Mouse (Mus musculus) mature B cell (primary cell): ENCODE measurements around the gene Rtn4.

Source experiments
- in situ Hi-C: fragments of 300-500 bp; cut with MboI; formaldehyde crosslinking; loops from 2 replicates; pipeline ENCODE4 v1.14.3; 2019

Gene Rtn4

GRCm38 (mm10) chr11:29762768-29763167 lies 70.0 kb downstream of the Rtn4 start:
- in situ Hi-C loops = no loop called here

DNA sequence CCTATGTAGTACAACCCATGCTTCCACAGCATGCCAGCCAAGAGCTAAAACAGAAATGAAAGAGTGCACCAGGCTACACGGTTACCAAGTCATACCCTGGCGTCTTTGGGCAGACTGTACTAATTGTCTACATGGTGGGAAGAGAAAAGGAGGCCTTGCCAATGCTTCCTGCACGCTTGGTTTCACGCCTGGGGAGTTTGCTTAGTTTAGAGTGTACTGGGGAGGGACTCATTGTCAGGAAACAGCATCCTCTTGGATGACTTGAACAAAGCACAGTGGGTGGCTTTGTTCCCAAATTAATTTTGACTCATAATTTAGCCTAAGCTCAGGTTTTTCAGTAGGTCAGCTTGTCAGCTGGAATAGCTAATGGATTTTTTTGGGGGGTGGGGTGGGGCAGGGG lies 72.3 kb downstream of the Rtn4 start:
- in situ Hi-C loops = no loop called here

DNA sequence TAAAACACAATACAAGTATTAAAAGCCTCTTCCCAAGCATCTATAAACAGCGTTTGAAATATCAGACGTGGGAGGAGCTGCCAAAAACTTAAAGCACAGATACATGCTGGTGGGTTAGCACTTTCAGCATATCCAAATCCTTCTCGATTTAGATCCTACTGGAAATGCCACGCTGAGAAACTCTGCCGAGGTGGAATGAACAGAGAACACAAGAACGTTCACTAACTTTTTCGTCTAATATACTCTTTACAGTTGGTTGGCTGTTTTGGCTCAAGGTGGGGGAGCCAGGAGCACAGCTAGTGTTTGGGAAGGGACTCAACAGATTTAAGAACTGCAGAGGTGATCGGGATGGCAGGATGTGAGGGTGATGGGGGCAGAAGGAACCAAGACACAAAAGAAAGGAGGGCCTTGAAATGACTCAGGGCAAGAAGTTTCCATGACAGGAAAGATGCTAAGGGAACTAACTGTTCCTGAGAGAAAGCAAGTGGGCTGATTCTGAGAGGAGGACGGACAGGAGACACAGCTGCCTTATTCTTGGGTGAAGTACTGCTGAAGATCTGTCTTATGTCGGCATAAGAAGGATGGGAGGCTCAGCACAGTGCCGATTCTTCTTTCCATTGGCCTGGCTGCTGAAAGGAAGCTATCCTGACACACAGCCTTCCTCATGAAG lies 73.7 kb downstream of the Rtn4 start:
- in situ Hi-C loops = no loop called here

DNA sequence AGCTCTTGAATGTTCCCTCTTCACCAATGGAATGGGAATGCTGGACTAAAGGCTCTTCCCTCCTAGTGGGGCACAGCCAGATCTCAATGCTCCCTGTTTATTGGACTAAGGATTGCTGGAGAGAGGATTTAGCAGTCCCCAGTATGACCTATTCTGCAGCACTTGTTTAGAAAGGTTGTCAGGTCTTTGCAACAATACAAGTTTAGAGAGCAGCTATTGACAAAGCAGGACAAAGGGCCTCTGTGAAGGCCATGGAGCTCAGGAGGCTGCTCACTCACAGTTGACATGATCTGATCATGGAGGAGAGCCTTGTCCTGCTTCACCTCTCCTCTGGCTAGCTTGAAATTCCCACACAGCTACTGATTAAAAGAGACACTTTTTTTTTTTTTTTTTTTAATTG lies 75.8 kb downstream of the Rtn4 start:
- in situ Hi-C loops = no loop called here

DNA sequence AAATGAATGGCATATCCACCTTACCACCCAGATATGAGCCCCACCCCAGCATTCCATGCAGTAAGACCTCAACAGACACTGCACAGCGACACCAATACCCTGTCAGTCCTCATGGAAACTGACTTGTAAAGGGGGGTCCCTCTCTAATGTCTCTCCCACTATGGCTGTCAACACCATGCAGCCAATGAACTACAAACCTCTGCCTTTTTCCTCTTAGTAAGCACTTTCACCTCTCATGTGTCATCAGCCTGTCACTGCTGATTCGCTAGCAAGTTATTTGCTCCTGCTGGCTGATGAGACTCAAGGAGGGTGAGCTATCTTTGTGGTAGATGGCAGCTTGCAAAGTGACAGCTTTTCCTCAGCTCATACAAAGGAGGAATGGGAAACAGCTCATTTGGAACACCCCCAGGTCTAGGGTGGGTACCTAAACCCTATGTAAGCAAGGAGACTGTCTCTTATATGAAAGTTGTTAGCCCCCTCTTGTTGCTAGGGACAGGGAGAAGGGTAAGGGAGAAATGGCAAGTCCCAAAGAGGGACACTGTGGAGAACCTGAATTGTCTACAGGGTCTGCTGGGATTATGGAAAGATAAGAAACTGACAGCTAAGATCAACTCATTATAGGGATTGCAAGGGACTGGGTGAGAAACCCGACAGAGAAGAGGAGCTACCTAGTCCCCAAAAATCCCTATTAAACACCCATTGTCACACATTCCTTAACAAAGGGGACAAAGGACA lies 78.1 kb downstream of the Rtn4 start:
- in situ Hi-C loops = no loop called here

- in situ Hi-C loops = no loop called here
These were observed 79.5 kb downstream of the Rtn4 start for GRCm38 (mm10) chr11:29772279-29772678.

GRCm38 (mm10) chr11:29774296-29774695 lies 81.5 kb downstream of the Rtn4 start:
- in situ Hi-C loops = no loop called here

- in situ Hi-C loops = no loop called here
These were observed 82.0 kb downstream of the Rtn4 start for GRCm38 (mm10) chr11:29774760-29775159.

GRCm38 (mm10) chr11:29777964-29778363 lies 85.2 kb downstream of the Rtn4 start:
- in situ Hi-C loops = no loop called here

DNA sequence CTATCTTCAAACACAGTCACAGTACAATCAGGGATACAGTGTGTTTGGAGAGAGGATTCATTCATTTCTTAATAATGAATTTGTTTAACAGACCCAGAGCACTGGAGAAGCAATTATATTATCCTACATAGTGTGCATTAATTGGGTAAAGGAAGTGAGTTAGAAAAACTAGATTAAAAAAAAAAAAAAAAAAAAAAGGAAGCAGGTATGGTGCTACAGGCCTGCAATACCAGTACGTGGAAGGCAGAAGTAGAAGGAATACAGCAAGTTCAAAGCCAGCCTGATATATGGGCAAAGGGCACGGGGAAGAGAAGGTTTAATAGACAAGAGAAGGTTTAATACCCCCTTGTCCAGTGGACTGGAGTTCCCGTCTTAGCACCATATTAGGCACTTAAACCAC lies 86.2 kb downstream of the Rtn4 start:
- in situ Hi-C loops = no loop called here

- in situ Hi-C loops = no loop called here
These were observed 86.8 kb downstream of the Rtn4 start for GRCm38 (mm10) chr11:29779409-29780026.

DNA sequence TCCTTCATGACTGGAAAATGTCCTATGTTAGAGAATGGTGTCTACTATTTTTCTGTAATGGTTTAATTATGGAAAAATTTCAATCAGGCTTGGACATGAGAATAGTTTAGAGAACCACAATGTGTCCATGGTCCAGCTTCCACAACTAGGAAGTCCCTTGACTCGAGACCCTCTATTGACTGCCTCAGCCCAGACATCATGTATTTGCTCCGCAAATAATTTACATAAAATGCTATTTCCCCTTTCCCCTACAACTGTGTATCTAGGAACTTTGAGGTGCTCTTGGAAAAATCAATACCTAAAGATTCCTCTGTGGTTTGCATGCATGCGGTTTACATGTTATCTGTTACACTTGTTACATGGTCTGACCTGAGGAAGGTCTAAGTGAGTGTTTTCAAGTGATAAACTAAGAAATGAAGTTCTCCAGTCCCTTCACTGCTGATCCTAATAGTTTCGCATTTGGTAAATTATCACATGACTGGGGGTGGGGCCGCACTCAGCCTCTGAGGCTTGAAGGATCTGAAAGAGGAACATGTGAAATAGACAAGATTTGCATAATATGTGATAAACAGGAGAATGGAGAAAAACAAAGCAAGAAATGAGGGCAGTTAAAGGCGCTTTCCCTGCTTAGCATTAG lies 94.0 kb downstream of the Rtn4 start:
- in situ Hi-C loops = no loop called here

DNA sequence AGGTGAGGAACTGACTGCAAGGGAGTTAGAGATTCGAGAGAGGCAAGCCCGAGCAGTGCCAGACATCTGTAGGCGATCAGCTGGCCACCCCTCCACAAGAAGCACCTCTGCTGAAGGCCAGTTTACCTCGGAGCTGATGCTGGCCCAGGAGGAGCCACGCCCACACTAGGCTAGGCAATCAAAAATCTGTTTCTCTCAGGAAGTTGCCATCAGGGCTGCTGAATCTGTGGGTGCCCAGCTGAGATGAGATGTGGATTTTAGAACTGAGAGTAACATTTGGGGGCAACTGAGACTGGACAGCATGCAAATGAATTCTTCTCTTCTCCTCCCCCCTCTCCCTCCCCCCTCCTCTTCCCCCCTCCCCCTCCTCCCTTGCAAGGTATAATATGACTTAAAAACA lies 94.7 kb downstream of the Rtn4 start:
- in situ Hi-C loops = no loop called here

- in situ Hi-C loops = no loop called here
These were observed 95.8 kb downstream of the Rtn4 start for GRCm38 (mm10) chr11:29788499-29788898.

- in situ Hi-C loops = no loop called here
These were observed 96.3 kb downstream of the Rtn4 start for GRCm38 (mm10) chr11:29788921-29789638.

DNA sequence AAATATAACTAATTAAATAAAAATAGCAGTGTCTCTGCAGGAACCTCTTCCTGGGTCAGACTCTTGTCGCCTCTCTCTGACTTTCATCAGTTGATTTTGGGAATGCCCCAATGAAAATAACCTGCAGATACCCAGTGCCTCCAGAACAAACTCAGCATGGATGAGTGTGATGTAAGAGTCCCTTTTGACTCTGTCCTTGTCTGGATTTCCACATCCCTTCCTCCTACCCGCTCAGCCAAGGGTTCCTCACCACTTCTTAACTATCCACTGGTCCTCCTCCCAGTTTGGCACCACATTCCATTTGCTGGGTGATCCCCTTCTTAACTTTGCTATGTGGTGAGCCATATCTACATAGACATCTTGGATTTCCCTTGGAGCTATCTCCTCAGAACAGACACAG lies 98.0 kb downstream of the Rtn4 start:
- in situ Hi-C loops = no loop called here
